Mouse (Mus musculus) stomach, postnatal 0 days (tissue): ENCODE results near the gene 1700011L22Rik. TPM values are rescaled to one million over a fixed set of nuclear protein-coding genes. Genes with fewer than 3 reads are reported as not detected.

Experiments used
- ATAC-seq: fragments of 200-750 bp; cut with Nextera tagmentation; 2 replicates; pipeline ENCODE4 v1.8.0; 2017; ENCODE audit not compliant: low FRiP score, low TSS enrichment
- DNase-seq: peaks from one replicate; pipeline ENCODE4 v3.0.0-alpha.2; 2016; ENCODE audit warnings: low spot score
- H3K27ac ChIP-seq: fragments of 300-500 bp; sonication (generic); replicated peaks from 2 replicates; pipeline ENCODE4 v1.5.1; 2014; ENCODE audit warnings: mild to moderate bottlenecking, control low read depth
- H3K27me3 ChIP-seq: fragments of 300-500 bp; sonication (generic); 2 replicates; pipeline ENCODE4 v1.6.1; 2014; ENCODE audit warnings: low read length; ENCODE audit not compliant: control insufficient read depth, insufficient read depth
- H3K36me3 ChIP-seq: fragments of 300-500 bp; sonication (generic); 2 replicates; pipeline ENCODE4 v1.6.1; 2014; ENCODE audit warnings: low read length, mixed read lengths; ENCODE audit not compliant: control insufficient read depth, insufficient read depth
- H3K4me1 ChIP-seq: fragments of 300-500 bp; sonication (generic); replicated peaks from 2 replicates; pipeline ENCODE4 v1.6.1; 2014; ENCODE audit warnings: antibody characterized with exemption; ENCODE audit not compliant: control insufficient read depth, insufficient read depth
- H3K4me2 ChIP-seq: fragments of 300-500 bp; sonication (generic); replicated peaks from 2 replicates; pipeline ENCODE4 v1.6.1; 2014; ENCODE audit warnings: low read depth, mild to moderate bottlenecking, control low read depth, moderate library complexity
- H3K4me3 ChIP-seq: fragments of 300-500 bp; sonication (generic); 2 replicates; pipeline ENCODE4 v1.5.1; 2014; ENCODE audit warnings: low read depth, low read length, control low read depth
- H3K9ac ChIP-seq: fragments of 300-500 bp; sonication (generic); 2 replicates; pipeline ENCODE4 v1.6.1; 2014; ENCODE audit warnings: mild to moderate bottlenecking, low read length, control low read depth, mixed read lengths
- H3K9me3 ChIP-seq: fragments of 300-500 bp; sonication (generic); 2 replicates; pipeline ENCODE4 v1.6.1; 2016; ENCODE audit warnings: low read length; ENCODE audit not compliant: control insufficient read depth
- CTCF ChIP-seq: IDR thresholded peaks from 2 replicates; pipeline ENCODE4 v1.5.1; 2016; ENCODE audit warnings: antibody characterized with exemption, low read depth, mild to moderate bottlenecking, moderate library complexity
- EP300 ChIP-seq: optimal IDR thresholded peaks from 2 replicates; pipeline ENCODE3; 2016; ENCODE audit warnings: antibody characterized with exemption
- whole genome bisulfite sequencing: fragments of 180-500 bp; shearing (Covaris S2); extraction: QIAGEN DNeasy Blood & Tissue Kit; methylation state at CpG from one replicate; pipeline ENCODE4 v1.1.7; 2014; 5-methylcytosine and 5-hydroxymethylcytosine counted together
- polyA plus RNA-seq: library from polyadenylated mRNA; unstranded; fragments of >200 nt; fragmentation: Nextera tagmentation; extraction: Ambion mirVana; gene quantifications from 2 replicates; pipeline ENCODE4 v1.2.1, GENCODE M21; 2015

1700011L22Rik gene
- not detected in 2 replicates for polyA plus RNA-seq

DNA sequence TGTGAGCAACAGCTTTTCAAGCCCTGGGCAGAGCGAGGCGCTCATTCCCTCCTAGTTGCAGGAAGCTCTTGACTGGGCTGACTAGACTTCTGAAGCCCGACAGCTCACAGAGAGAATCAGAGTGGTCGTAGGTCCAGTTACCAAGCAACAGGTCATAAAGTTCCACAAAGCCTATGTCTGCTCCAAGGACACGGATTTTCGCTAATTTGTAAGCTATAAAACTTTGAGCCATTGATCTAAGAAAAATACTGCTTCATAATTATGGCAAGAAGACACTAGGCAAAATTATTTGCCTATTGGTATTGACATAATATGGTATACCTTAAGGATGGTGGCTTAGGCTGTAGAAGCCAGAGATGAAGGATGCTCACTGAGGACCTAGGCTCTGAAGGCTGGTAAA is at the start of gene 1700011L22Rik:
Gene 1700011L22Rik, minus strand, starts transcription at position 101 of the 400 bp plus-strand sequence.
- Histone ChIP-seq H3K9me3 (no peaks in the 10 kb centered on the region), H3K4me3 (no peak within 1 kb of the TSS), H3K27ac (no peak within 1 kb of the TSS), H3K4me1 (no peaks in the 10 kb centered on the region), H3K9ac (no peak within 1 kb of the TSS), H3K4me2 (no peak within 1 kb of the TSS), H3K27me3 (no peaks in the 10 kb centered on the region), H3K36me3 (no peaks in the 10 kb centered on the region)
- DNase-seq, result no peak
- no peak for ATAC-seq
- 93% methylated on average over 6 of the region's 6 CpGs for WGBS
- TF ChIP-seq CTCF (no peak), EP300 (no peak)

GRCm38 (mm10) chr8:79297763-79298162 is 49.4 kb upstream of the 1700011L22Rik start:
- Histone ChIP-seq H3K9ac (no peak overlapping the region), H3K4me1 (0 out of 2 replicates have a peak, but pooled peaks cover 2% of the 10 kb centered on the region), H3K9me3 (no peaks in the 10 kb centered on the region), H3K36me3 (no peaks in the 10 kb centered on the region), H3K27ac (no peak overlapping the region), H3K27me3 (no peaks in the 10 kb centered on the region), H3K4me3 (no peak overlapping the region), H3K4me2 (no peak overlapping the region)
- no peak for TF ChIP-seq EP300
- TF ChIP-seq CTCF, result peak; percentile 97
- ATAC-seq, result no peak
- WGBS, result 27% methylated on average over 3 of the region's 3 CpGs
- peak; percentile 80 for DNase-seq

- Histone ChIP-seq H3K4me1 (0 out of 2 replicates have a peak, but pooled peaks cover 2% of the 10 kb centered on the region), H3K4me2 (peak overlapping the region; percentile 78), H3K27ac (peak overlapping the region; percentile 88), H3K27me3 (no peaks in the 10 kb centered on the region), H3K9me3 (no peaks in the 10 kb centered on the region), H3K9ac (peak overlapping the region; percentile 79), H3K36me3 (no peaks in the 10 kb centered on the region), H3K4me3 (peak overlapping the region; percentile 49)
- DNase-seq (peak; percentile 21), ATAC-seq (peak; percentile 74; the same call in 1 of the 2 replicates)
- 6% methylated on average over 18 of the region's 18 CpGs for WGBS
- no peak for TF ChIP-seq CTCF
- no peak for TF ChIP-seq EP300
Observed at GRCm38 (mm10) chr8:79295276-79296105, 47.1 kb upstream of the 1700011L22Rik start.

DNA sequence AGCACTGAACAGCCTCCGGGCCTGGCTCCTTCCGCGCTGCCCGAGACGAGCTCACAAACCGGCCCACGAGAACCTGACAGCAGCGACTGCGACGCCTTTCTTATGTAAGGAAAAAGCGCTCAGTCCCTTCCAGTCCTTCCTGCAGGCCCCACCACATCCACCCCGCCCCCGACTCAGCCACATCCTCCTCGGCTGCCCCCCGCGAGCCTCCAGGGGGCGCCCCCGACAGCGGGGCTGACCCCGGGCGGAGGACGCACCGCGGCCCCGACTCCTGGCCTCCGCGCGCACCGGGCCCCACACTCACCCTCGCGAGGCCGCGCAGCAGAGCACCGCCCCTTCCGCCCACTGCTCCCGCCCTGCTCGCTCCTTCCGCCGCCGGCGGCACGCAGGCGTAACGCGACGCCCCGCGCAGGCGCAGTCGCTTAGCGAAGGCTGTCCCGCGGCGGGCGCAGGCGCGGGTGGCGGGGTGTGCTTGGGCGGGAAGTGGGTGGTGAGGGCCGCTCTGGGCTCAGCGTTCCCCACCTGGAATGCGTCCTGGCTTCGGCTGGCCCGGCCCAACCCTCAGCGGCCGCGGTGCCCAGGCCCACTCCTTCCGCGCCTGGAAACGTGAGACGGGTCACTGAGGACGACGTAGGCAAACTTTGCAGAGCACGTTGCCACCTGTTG is 46.4 kb upstream of the 1700011L22Rik start, which contains the start of gene Mmaa:
Gene Mmaa, minus strand, starts transcription at position 328 of the 666 bp plus-strand sequence.
- DNase-seq (peak; percentile 98), ATAC-seq (peak; percentile 98)
- under 1% methylated on average over 58 of the region's 74 CpGs for WGBS
- Histone ChIP-seq H3K9me3 (no peaks in the 10 kb centered on the region), H3K27ac (peak within 1 kb of the TSS; percentile 88), H3K27me3 (no peaks in the 10 kb centered on the region), H3K4me2 (peak within 1 kb of the TSS; percentile 78), H3K36me3 (no peaks in the 10 kb centered on the region), H3K4me1 (0 out of 2 replicates have a peak, but pooled peaks cover 2% of the 10 kb centered on the region), H3K4me3 (peak within 1 kb of the TSS; percentile 49), H3K9ac (peak within 1 kb of the TSS; percentile 79)
- TF ChIP-seq EP300 (no peak), CTCF (peak; percentile 74)

- no peaks in the 10 kb centered on the region for H3K36me3 ChIP-seq
- H3K4me2 ChIP-seq, result peak overlapping the region; percentile 78
- H3K4me3 ChIP-seq, result peak overlapping the region; percentile 49
- TF ChIP-seq EP300 (no peak), CTCF (no peak)
- 32% methylated on average over 3 of the region's 3 CpGs for WGBS
- DNase-seq (no peak), ATAC-seq (no peak)
- H3K27ac ChIP-seq, result no peak overlapping the region
- no peaks in the 10 kb centered on the region for H3K27me3 ChIP-seq
- no peaks in the 10 kb centered on the region for H3K9me3 ChIP-seq
- H3K9ac ChIP-seq, result no peak overlapping the region
- 0 out of 2 replicates have a peak, but pooled peaks cover 2% of the 10 kb centered on the region for H3K4me1 ChIP-seq
Observed at GRCm38 (mm10) chr8:79293841-79294240, 45.5 kb upstream of the 1700011L22Rik start.
